Mouse (Mus musculus) limb, embryonic 14.5 days (tissue): ENCODE measurements around the gene Eef1akmt2. TPM values are rescaled to one million over a fixed set of nuclear protein-coding genes. Genes with fewer than 3 reads are reported as not detected.

Experiments
- ATAC-seq: fragments of 200-750 bp; cut with Nextera tagmentation; 2 replicates; pipeline ENCODE4 v1.8.0; 2017; ENCODE audit warnings: low read depth, moderate number of reproducible peaks, moderate TSS enrichment; ENCODE audit not compliant: low FRiP score
- DNase-seq: peaks from one replicate; pipeline ENCODE4 v3.0.0-alpha.2; 2015; ENCODE audit warnings: low spot score
- H3K27ac ChIP-seq: fragments of 300-500 bp; sonication (generic); replicated peaks from 2 replicates; pipeline ENCODE4 v1.5.1; 2014; ENCODE audit warnings: low read depth, mild to moderate bottlenecking, low read length, moderate library complexity, mixed read lengths
- H3K27me3 ChIP-seq: fragments of 300-500 bp; sonication (generic); 2 replicates; pipeline ENCODE4 v1.6.1; 2014; ENCODE audit warnings: low read length, mixed read lengths; ENCODE audit not compliant: control insufficient read depth, insufficient read depth
- H3K36me3 ChIP-seq: fragments of 300-500 bp; sonication (generic); 2 replicates; pipeline ENCODE4 v1.6.1; 2014; ENCODE audit warnings: mild to moderate bottlenecking, low read length, moderate library complexity, mixed read lengths; ENCODE audit not compliant: control insufficient read depth, insufficient read depth
- H3K4me1 ChIP-seq: fragments of 300-500 bp; sonication (generic); 2 replicates; pipeline ENCODE4 v1.6.1; 2014; ENCODE audit warnings: antibody characterized with exemption, low read length, mixed read lengths; ENCODE audit not compliant: control insufficient read depth, insufficient read depth
- H3K4me2 ChIP-seq: fragments of 300-500 bp; sonication (generic); replicated peaks from 2 replicates; pipeline ENCODE4 v1.6.1; 2014; ENCODE audit warnings: low read depth, mild to moderate bottlenecking, low read length, moderate library complexity; ENCODE audit not compliant: severe bottlenecking
- H3K4me3 ChIP-seq: fragments of 300-500 bp; sonication (generic); replicated peaks from 2 replicates; pipeline ENCODE4 v1.5.1; 2014; ENCODE audit warnings: low read length
- H3K9ac ChIP-seq: fragments of 300-500 bp; sonication (generic); 2 replicates; pipeline ENCODE4 v1.6.1; 2014; ENCODE audit warnings: mild to moderate bottlenecking, low read depth, low read length, moderate library complexity; ENCODE audit not compliant: severe bottlenecking
- H3K9me3 ChIP-seq: fragments of 300-500 bp; sonication (generic); 2 replicates; pipeline ENCODE4 v1.6.1; 2016; ENCODE audit warnings: low read length; ENCODE audit not compliant: control insufficient read depth
- POLR2A ChIP-seq: fragments of 200-500 bp; IDR thresholded peaks from 2 replicates; pipeline ENCODE4 v1.8.0; 2012; ENCODE audit warnings: inconsistent platforms, mild to moderate bottlenecking, moderate library complexity, borderline replicate concordance; ENCODE audit not compliant: insufficient read depth, insufficient read length; ENCODE audit errors: extremely low read depth
- WGBS: fragments of 180-500 bp; shearing (Covaris S2); extraction: QIAGEN DNeasy Blood & Tissue Kit; methylation state at CpG from one replicate; pipeline ENCODE4 v1.1.7; 2014; 5-methylcytosine and 5-hydroxymethylcytosine counted together
- polyA plus RNA-seq, 2 experiments: library from polyadenylated mRNA; depleted of rRNA in 1 of 2; stranded (reverse) in 1 of 2; unstranded in 1 of 2; fragments of >200 nt; fragmentation: Nextera tagmentation in 1 of 2; extraction: Ambion mirVana in 1 of 2; gene quantifications; 2 replicates each; pipeline versions ENCODE4 v1.2.1 to v1.2.3; 2012 to 2014

Eef1akmt2 gene
- polyA plus RNA-seq, 2 experiments = 50.9 to 68.6 TPM

DNA sequence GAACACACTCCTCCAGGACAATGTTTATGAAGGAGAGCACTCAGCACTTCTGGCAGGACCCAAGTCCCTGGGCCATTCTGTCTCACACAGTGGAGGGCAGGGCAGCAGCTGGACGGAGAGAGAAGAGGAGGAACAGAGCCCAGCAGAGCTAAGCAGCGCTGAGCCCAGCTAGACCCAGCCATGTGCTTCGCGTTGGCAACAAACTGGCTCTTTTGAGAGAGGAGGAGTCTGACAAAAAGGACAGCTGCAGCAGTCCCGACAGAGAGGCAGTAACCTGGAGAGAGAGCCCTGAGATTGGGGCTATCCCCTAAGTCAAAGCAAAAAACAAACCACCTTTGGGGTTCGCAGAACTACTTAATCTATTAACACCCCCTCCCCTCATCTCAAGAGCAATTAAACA lies 42.1 kb downstream of the Eef1akmt2 start:
- Histone ChIP-seq H3K9me3 (no peaks in the 10 kb centered on the region), H3K4me1 (peaks cover 65% of the 10 kb centered on the region), H3K27ac (peak overlapping the region; percentile 58; the same call in 1 of the 2 replicates), H3K27me3 (no peaks in the 10 kb centered on the region), H3K4me2 (peak overlapping the region; percentile 90), H3K4me3 (no peak overlapping the region; the same call in 1 of the 2 replicates), H3K9ac (peak overlapping the region; percentile 16; the same call in 1 of the 2 replicates), H3K36me3 (no peaks in the 10 kb centered on the region)
- ATAC-seq = peak; percentile 39
- 13% methylated on average over 6 of the region's 6 CpGs for WGBS
- peak; percentile 62 for DNase-seq
- no peak for TF ChIP-seq POLR2A

DNA sequence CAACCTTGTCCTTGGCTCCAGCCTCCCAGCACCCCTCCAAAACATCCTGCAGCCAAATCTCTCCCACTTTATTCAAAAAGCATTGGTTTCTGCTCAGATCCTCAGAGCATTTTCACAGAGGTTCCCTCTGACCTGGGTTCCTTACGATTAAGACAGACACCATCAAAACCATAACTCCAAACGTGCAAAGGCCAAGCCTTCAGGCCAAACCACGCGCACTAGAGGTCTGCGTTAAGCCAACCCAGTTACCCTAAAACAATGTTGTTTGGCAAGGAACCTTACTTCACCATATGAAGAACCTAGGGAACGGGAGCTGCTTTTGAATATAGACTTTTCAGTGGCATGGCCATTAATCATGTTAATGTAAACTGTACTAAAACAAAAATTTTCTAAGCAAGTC lies 42.8 kb downstream of the Eef1akmt2 start:
- WGBS = 31% methylated on average over 6 of the region's 6 CpGs
- ATAC-seq = no peak
- H3K4me1 ChIP-seq = peaks cover 59% of the 10 kb centered on the region
- peak overlapping the region; percentile 90 for H3K4me2 ChIP-seq
- H3K27me3 ChIP-seq = no peaks in the 10 kb centered on the region
- 0 out of 2 replicates have a peak overlapping the region, but pooled peaks have one; percentile 16 for H3K9ac ChIP-seq
- H3K4me3 ChIP-seq = no peak overlapping the region
- H3K27ac ChIP-seq = peak overlapping the region; percentile 69; the same call in 1 of the 2 replicates
- no peaks in the 10 kb centered on the region for H3K36me3 ChIP-seq
- H3K9me3 ChIP-seq = no peaks in the 10 kb centered on the region
- TF ChIP-seq POLR2A = no peak
- no peak for DNase-seq

DNA sequence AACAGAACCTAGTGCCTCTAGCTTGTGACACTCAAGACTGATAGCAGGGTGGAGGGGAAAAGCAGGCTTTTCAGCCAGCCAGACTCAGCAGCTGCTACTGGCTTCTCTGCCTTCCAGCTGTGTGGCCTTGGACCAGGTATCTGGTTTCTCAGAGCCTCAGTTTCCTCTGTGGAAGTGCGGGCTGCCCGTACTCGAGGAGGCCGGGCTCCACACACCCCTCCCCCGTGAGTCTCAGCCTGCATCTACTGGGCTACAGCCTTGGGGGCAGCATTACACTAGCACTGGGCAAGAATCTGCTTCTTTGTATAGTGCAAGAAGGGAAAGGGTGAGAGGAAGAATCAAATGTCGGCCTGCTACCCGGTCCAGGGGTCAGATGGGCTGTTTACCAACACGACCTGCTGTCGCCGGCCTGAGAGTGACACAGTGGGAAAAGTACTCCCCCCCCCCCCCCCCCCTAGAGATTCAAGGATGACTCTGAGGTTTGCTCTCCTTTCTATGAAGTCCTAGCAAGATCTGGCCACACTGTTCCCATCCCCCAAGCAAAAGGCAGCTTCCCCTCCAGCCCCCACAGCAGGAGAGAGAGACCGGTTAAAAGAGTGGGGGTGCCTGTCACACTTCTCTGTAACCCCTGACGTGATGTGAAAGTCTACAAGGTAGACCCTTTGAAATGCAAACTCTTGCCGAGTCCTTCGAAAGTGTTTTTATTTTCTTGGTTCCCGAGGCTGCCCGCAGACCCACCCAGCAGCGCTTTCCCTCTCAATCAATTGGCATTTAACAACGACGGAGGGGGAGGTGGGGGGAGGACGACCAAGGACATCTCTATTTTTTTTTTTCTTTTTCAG lies 43.4 kb downstream of the Eef1akmt2 start:
- DNase-seq (peak; percentile 58), ATAC-seq (peak; percentile 27; the same call in 1 of the 2 replicates)
- Histone ChIP-seq H3K27me3 (no peaks in the 10 kb centered on the region), H3K4me1 (peaks cover 59% of the 10 kb centered on the region), H3K9ac (peak overlapping the region; percentile 31; the same call in 1 of the 2 replicates), H3K9me3 (no peaks in the 10 kb centered on the region), H3K4me3 (no peak overlapping the region), H3K4me2 (peak overlapping the region; percentile 90), H3K36me3 (no peaks in the 10 kb centered on the region), H3K27ac (peak overlapping the region; percentile 69)
- WGBS = 4% methylated on average over 18 of the region's 20 CpGs
- no peak for TF ChIP-seq POLR2A

- peak overlapping the region; percentile 90 for H3K4me2 ChIP-seq
- no peak for ATAC-seq
- no peaks in the 10 kb centered on the region for H3K36me3 ChIP-seq
- no peak for TF ChIP-seq POLR2A
- H3K9ac ChIP-seq = no peak overlapping the region; the same call in 1 of the 2 replicates
- H3K9me3 ChIP-seq = no peaks in the 10 kb centered on the region
- H3K27ac ChIP-seq = peak overlapping the region; percentile 69
- no peaks in the 10 kb centered on the region for H3K27me3 ChIP-seq
- DNase-seq = no peak
- H3K4me3 ChIP-seq = no peak overlapping the region
- WGBS = 36% methylated on average over 7 of the region's 7 CpGs
- H3K4me1 ChIP-seq = peaks cover 62% of the 10 kb centered on the region
Measured at GRCm38 (mm10) chr7:132808051-132808796, 44.2 kb downstream of the Eef1akmt2 start.
